Comparison of ENCODE assay signal across 8 mouse cellular contexts in the genomic region with DNA sequence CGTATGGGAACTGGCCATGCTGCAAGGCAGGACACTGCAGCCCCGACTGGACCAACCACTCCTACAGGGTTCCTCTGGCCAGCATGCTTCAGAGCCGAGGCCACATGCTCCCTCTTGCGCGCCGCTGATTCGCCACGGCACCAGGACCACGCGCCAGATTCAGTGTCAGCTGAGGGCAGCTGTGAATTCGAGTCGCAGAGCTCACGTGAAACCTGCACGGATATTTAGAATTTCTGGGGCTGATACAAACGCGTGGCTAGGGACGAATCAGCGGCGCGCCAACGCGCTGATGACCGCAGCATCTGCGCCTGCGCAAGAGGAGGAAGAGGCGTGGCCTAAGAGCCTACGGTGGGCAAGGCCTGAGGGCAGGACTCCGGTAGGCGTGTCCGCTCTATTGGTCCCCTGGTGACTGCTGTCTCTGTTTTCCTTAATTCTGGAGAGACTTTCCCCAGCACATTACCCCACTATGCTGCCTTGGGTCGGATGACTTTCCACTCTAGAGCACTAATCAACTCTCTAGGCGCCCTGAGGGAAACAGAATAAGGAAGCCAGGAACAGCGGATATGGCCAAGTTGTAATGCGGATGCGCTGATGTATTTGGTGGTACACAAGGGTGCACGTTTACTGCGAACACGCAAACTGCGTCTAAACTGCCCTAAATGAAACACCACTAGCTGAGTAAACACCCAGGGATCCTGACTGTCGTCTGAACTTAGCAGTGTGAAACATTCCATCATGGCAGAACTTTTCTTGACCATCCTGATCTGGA. TPM values are rescaled to one million over a fixed set of nuclear protein-coding genes. Genes with fewer than 3 reads are reported as not detected.
DNase-seq lines count a peak whose midpoint lies in the region; ATAC-seq lines count a peak whose summit lies in the region.

A gene (minus strand): TSS at position 304 of the 769 bp plus-strand sequence.

- H3K4me2 ChIP-seq in hindbrain, embryonic 12.5 days (replicated peaks), result peak within 1 kb of the TSS; percentile 98

- H3K27ac ChIP-seq in hindbrain, embryonic 12.5 days, result peak within 1 kb of the TSS; percentile 85

- peak; percentile 92 for ATAC-seq in hindbrain, embryonic 12.5 days (ENCODE audit: low FRiP score)

- peak; percentile 90 for DNase-seq in Muller cell, postnatal 12 days (ENCODE audit: inconsistent ontology term)
- peak; percentile 93 for DNase-seq in cerebellum, adult 9-11 months
- DNase-seq in frontal cortex, postnatal 10 days (ENCODE audit: low spot score in 2 of 2), result peak; percentile 85 to 91
- DNase-seq in layer of hippocampus, postnatal 14 days (ENCODE audit: low spot score in 2 of 2), result peak; percentile 90 to 92
- DNase-seq in lung, postnatal 14 days, result peak; percentile 96
- DNase-seq in retina, adult 2 months (ENCODE audit: low read depth, low spot score), result peak; percentile 89
- DNase-seq in thymus, postnatal 36 days, result peak; percentile 90 to 91

- H3K9ac ChIP-seq in hindbrain, embryonic 12.5 days, result peak within 1 kb of the TSS; percentile 84

- H3K4me1 ChIP-seq in hindbrain, embryonic 12.5 days, result peaks cover 11% of the 10 kb centered on the region

- peaks cover 15% of the 10 kb centered on the region; the same call in 1 of the 2 replicates for H3K36me3 ChIP-seq in hindbrain, embryonic 12.5 days

- peak within 1 kb of the TSS; percentile 65 for H3K4me3 ChIP-seq in hindbrain, embryonic 12.5 days

- WGBS in hindbrain, embryonic 12.5 days, result 5% methylated on average over 40 of the region's 40 CpGs

- H3K27me3 ChIP-seq in hindbrain, embryonic 12.5 days, result 0 out of 2 replicates have a peak, but pooled peaks cover 5% of the 10 kb centered on the region

- no peaks in the 10 kb centered on the region for H3K9me3 ChIP-seq in hindbrain, embryonic 12.5 days (replicated peaks)

RNA-seq across cellular contexts. Expression of the gene that starts here (rescaled TPM):
- polyA plus RNA-seq in hindbrain, embryonic 12.5 days (2016; fragmentation: Nextera tagmentation; extraction: Ambion mirVana), result 42.5 and 43.2 TPM in 2 replicates
- 10 to 100 TPM; 30.1 to 33.4 TPM for total RNA-seq in layer of hippocampus, postnatal 14 days (2021)

Comparison
In these comparisons a context has a peak if more than half of its experiments do, and no peak if none do; other contexts are left out.
1. Peak in every context shown above with its lines: DNase-seq, ATAC-seq, H3K4me3 ChIP-seq and H3K27ac ChIP-seq.